Mouse (Mus musculus): Measurements from ENCODE around the gene Irak1bp1.

The Irak1bp1 gene

GRCm38 (mm10) chr9:82829007-82829689 is at the start of gene Irak1bp1:
Gene Irak1bp1 (plus strand): TSS chr9:82829540.
- no peak for DNase-seq (ENCODE audit: low spot score in 2 of 2)

- no peak for DNase-seq (ENCODE audit: low spot score in 2 of 2)
Observed at GRCm38 (mm10) chr9:82788375-82788774, 41.0 kb upstream of the Irak1bp1 start.

- DNase-seq (ENCODE audit: low spot score in 2 of 2): no peak
Observed at GRCm38 (mm10) chr9:82800360-82800759, 29.0 kb upstream of the Irak1bp1 start.

GRCm38 (mm10) chr9:82807129-82807528 is 22.2 kb upstream of the Irak1bp1 start:
- DNase-seq (ENCODE audit: low spot score in 2 of 2): no peak

- DNase-seq (ENCODE audit: low spot score in 2 of 2): no peak
Observed at GRCm38 (mm10) chr9:82807635-82808034, 21.7 kb upstream of the Irak1bp1 start.

GRCm38 (mm10) chr9:82812172-82812963 is 17.0 kb upstream of the Irak1bp1 start:
- DNase-seq (ENCODE audit: low spot score in 2 of 2): no peak

GRCm38 (mm10) chr9:82814536-82814935 is 14.8 kb upstream of the Irak1bp1 start:
- DNase-seq (ENCODE audit: low spot score in 2 of 2): no peak

GRCm38 (mm10) chr9:82815257-82815785 is 14.0 kb upstream of the Irak1bp1 start:
- no peak for DNase-seq (ENCODE audit: low spot score in 2 of 2)

GRCm38 (mm10) chr9:82826426-82826825 is 2.9 kb upstream of the Irak1bp1 start:
- DNase-seq (ENCODE audit: low spot score in 2 of 2): no peak

- DNase-seq (ENCODE audit: low spot score in 2 of 2): peak; percentile 57 to 70
Observed at GRCm38 (mm10) chr9:82829693-82830430, 522 bp downstream of the Irak1bp1 start.

- DNase-seq (ENCODE audit: low spot score in 2 of 2): no peak
Observed at GRCm38 (mm10) chr9:82831891-82832290, 2.6 kb downstream of the Irak1bp1 start.

GRCm38 (mm10) chr9:82835921-82836320 is 6.6 kb downstream of the Irak1bp1 start:
- no peak for DNase-seq (ENCODE audit: low spot score in 2 of 2)

GRCm38 (mm10) chr9:82842671-82843070 is 13.3 kb downstream of the Irak1bp1 start:
- no peak for DNase-seq (ENCODE audit: low spot score in 2 of 2)

- DNase-seq (ENCODE audit: low spot score in 2 of 2): no peak
Observed at GRCm38 (mm10) chr9:82854040-82854439, 24.7 kb downstream of the Irak1bp1 start.

- no peak for DNase-seq (ENCODE audit: low spot score in 2 of 2)
Observed at GRCm38 (mm10) chr9:82854973-82855614, 25.8 kb downstream of the Irak1bp1 start.

GRCm38 (mm10) chr9:82856241-82856640 is 26.9 kb downstream of the Irak1bp1 start:
- DNase-seq (ENCODE audit: low spot score in 2 of 2): no peak

- no peak for DNase-seq (ENCODE audit: low spot score in 2 of 2)
Observed at GRCm38 (mm10) chr9:82860805-82861204, 31.5 kb downstream of the Irak1bp1 start.

GRCm38 (mm10) chr9:82861316-82861715 is 32.0 kb downstream of the Irak1bp1 start:
- DNase-seq (ENCODE audit: low spot score in 2 of 2): no peak

- DNase-seq (ENCODE audit: low spot score in 2 of 2): no peak
Observed at GRCm38 (mm10) chr9:82861775-82862430, 32.6 kb downstream of the Irak1bp1 start.

GRCm38 (mm10) chr9:82866121-82866520 is 36.8 kb downstream of the Irak1bp1 start:
- DNase-seq (ENCODE audit: low spot score in 2 of 2): no peak

- DNase-seq (ENCODE audit: low spot score in 2 of 2): no peak
Observed at GRCm38 (mm10) chr9:82867698-82868097, 38.4 kb downstream of the Irak1bp1 start.

Measured in spleen, postnatal 14 days (tissue).